Mouse (Mus musculus) spleen, postnatal 10 days (tissue): Measurements from ENCODE around the gene Plcg1.

Source experiments
- DNase-seq, 2 experiments: peaks; one replicate each; pipeline ENCODE4 v3.0.0; 2021 to 2022; ENCODE audit warnings: low spot score in 2 of 2

Gene Plcg1

GRCm38 (mm10) chr2:160731117-160731838 lies at the start of gene Plcg1:
Gene Plcg1, plus strand, starts transcription at chr2:160731300.
- DNase-seq, result peak; percentile 88 to 94

DNA sequence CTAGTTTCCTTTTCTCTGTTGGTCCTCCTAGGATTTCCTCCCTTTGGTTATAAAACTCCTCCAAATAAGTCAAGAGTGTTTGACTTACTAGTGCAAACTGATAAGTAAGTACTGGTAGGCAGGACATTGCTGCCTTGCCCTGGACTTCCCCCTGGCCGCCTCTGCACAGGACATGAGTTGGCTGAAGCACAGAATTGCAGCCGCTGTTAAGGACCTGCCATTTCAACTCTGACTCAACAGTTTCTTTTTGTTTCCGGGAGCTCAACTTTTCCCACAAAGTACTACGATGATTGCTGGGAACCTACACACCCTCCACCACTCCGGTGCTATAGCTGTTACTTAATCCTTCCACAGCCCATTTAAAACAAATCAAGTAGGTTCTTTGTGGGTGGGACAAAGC lies 30.8 kb upstream of the Plcg1 start:
- no peak for DNase-seq

DNA sequence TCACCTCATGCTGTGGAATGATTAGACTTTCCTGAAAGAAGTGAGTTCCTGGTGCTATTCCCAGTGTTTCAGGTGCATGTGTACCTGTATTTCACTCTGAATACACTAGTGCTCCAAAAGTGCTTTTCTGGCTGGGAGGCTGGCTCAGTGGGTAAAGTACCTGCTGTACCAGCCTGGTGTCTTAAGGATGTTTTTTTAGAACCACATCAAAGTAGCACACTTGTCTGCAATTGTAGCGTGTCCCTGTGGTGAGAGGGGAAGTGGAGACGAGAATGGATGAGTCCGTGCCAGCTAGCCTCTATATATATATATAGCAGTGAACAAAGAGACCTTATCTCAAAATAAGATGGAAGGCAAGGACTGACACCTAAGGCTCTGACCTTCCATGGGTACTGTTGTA lies 29.5 kb upstream of the Plcg1 start:
- no peak for DNase-seq

- no peak for DNase-seq
Measured at GRCm38 (mm10) chr2:160702824-160703223, 28.3 kb upstream of the Plcg1 start.

- DNase-seq, result no peak
Measured at GRCm38 (mm10) chr2:160707673-160708072, 23.4 kb upstream of the Plcg1 start.

- DNase-seq, result no peak
Measured at GRCm38 (mm10) chr2:160715463-160716030, 15.6 kb upstream of the Plcg1 start.

DNA sequence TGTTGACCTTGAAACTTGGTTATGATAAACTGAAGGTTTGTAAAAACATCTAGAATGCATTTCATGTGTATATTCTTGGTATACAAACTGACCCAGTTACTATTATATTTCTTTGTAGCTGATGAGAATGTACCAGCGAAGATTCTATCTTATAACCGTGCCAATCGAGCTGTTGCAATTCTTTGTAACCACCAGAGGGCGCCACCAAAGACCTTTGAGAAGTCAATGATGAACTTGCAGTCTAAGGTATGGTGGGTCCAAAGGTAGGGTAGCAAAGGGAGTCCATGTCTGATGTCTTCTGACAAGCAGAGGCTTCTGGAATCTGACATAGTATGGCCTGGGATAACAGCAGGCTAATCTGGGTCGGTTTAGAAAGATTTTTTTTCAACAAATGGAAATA lies 13.8 kb upstream of the Plcg1 start:
- peak in 1 of 2 experiments; percentile 69 for DNase-seq

- DNase-seq, result no peak
Measured at GRCm38 (mm10) chr2:160718811-160719210, 12.3 kb upstream of the Plcg1 start.

GRCm38 (mm10) chr2:160722714-160723113 lies 8.4 kb upstream of the Plcg1 start:
- no peak for DNase-seq

DNA sequence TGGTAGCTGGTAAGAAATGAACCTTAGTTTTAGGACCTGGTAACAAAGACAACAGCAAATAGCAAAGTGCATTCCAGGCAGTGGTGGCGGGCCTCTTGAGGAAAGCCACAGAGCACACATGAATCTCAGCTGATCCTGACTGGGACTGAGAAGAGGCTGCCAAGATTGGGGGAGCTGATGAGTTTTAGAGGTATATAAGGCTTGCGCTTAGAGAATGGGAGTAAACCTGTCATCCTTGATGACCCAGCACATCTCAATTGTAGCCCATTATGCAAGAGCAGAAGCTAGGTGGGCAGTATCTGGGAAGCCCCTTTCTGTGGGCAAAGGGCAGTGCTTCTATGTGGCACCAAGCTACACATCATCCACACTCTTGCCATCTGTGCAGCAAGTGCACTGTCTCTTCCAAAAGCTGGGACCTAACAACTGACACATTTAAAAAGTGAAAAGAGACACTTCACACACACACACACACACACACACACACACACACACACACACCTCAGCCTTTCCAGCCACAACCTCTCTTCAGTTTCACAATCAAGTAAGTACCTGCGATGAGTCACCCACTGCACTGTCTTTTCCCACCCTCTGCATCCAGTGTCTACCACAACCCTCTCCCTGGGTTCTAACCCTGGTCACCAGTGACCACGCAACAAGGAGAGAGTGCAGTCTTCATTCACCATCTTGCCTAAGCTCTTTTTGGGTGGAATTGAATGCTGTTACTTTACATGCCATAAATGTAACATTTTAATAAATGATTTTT lies 7.3 kb upstream of the Plcg1 start:
- DNase-seq, result no peak

GRCm38 (mm10) chr2:160724536-160724935 lies 6.6 kb upstream of the Plcg1 start:
- no peak for DNase-seq

- no peak for DNase-seq
Measured at GRCm38 (mm10) chr2:160725877-160726864, 4.9 kb upstream of the Plcg1 start.

DNA sequence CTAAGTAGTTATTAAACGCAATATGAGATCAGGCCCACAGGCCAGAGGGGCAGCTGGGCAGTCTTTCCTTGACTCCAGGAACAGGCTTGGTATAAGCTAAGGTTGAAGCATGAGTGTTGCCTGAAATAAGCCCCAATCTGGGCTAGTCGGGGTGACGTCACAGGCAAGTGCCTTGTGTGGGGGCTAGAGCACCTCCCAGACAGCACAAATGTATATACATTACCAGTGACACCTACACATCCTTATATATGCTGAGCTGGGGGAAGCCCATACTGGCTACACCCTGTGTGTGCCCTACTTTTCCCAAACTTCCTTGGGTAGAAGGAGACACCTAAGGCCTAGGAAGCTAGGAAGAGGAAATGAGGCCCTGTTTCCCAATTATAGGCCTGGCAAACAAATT lies 2.1 kb upstream of the Plcg1 start:
- DNase-seq, result no peak

GRCm38 (mm10) chr2:160729436-160729835 lies 1.7 kb upstream of the Plcg1 start:
- no peak for DNase-seq

DNA sequence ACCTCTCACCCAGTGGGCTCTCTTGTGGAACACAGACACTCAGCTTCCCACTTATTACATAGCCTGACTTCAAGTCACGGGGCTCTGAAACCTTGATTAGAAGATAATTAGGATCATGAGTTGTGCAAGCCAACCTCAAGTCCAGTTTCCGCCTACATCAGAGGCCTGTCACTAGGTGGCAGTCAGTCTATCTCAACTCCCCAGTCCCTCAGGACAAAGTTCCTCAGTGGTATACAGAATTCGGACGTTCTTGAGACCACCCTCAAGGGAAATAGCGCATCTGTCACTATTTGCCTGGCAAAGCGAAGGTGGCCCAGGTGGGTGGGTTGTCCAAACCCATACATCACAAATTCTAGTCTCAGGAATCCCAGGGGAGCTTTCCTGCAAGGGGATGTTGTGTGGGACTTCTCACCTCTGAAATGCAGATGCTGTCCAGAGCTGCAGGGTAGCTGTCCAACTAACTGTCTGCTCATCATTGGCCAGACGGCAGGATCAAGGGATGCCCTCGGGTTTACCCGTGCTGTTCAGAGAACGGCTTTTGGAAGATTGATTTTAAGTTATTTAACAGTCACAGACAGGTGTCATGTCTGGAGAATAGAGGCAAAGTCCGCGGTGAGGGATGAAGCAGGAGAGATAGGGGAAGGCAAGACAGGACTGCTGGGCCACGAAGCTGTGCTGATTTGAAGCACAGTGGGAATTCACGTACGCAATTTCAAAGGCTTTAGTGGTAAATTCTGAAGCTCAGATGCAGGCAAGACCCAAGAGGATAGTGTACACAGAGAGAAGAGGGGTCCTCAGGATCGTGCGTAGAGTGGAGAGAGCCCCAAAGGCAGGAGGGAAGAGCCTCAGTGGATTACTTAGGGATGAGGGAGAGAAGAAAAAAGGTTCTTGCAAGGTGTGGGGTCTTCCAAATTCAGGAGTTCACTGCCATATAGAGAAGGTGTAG lies 976 bp upstream of the Plcg1 start:
- DNase-seq, result no peak

GRCm38 (mm10) chr2:160730797-160731116 lies 343 bp upstream of the Plcg1 start:
- no peak for DNase-seq

DNA sequence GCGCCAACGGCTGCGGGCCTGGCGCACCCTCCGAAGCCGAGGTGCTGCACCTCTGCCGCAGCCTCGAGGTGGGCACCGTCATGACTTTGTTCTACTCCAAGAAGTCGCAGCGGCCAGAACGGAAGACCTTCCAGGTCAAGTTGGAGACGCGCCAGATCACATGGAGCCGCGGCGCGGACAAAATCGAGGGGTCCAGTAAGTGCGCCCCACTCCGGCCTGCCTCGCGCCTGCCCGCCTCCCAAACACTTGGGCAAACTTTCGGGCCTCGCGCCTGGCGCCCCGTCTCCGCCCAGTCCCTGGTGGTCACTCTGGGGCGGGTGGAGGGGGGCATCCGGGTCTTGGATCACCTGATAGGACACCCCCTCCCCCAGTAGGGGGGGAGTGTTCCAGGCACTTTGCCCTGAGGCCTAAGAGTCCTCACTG lies 750 bp downstream of the Plcg1 start:
- peak in 1 of 2 experiments; percentile 59 for DNase-seq

DNA sequence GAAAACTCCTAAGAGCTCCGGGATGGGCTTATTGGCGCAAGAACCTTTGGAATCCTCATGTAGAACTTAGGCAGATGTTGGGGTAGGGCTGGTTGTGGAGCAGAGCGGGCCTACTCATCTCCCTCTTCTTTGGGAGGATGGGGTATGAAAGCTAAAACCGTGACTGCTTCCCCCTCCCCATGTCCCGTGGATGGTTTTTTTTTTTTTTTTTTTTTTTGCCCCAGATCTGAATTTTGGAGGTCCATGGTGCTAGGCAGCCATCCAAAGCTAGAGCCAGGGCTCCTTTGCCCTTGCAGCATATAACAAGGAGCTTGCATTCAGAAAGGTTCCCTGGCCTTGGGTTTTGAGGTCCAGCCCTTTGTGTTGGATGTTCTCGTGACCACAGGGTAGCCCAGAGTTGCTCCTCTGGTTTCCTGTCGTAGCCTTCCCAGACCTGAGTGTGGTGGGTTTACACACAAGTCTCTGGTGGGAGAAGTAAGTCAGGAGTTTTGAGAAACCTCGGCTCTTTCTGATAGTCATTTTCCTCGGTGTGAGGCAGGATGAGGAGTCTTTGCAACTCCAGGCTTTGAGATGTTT lies 1.4 kb downstream of the Plcg1 start:
- DNase-seq, result no peak

GRCm38 (mm10) chr2:160733131-160733531 lies 2.0 kb downstream of the Plcg1 start:
- peak in 1 of 2 experiments; percentile 34 for DNase-seq

GRCm38 (mm10) chr2:160734331-160734730 lies 3.2 kb downstream of the Plcg1 start:
- DNase-seq, result no peak
